Mouse (Mus musculus) ES-Bruce4 (cell line): Measurements from ENCODE around the gene Calm1. TPM values are rescaled to one million over a fixed set of nuclear protein-coding genes. Genes with fewer than 3 reads are reported as not detected.
"Not testable (repeated sequence)": the region's sequence is repeated elsewhere in the genome, so short reads cannot be mapped to it uniquely, and the experiment has no call there.

ENCODE experiments used
- H3K27ac ChIP-seq: 2 replicates; pipeline ENCODE4 v1.5.1; 2012; ENCODE audit warnings: low read length, inconsistent platforms; ENCODE audit not compliant: insufficient read depth
- H3K27me3 ChIP-seq: 2 replicates; pipeline ENCODE4 v1.6.1; 2012; ENCODE audit warnings: mild to moderate bottlenecking, low read length, inconsistent platforms; ENCODE audit not compliant: control insufficient read depth, poor library complexity, insufficient read depth, severe bottlenecking
- H3K36me3 ChIP-seq: 2 replicates; pipeline ENCODE4 v1.6.1; 2012; ENCODE audit warnings: inconsistent platforms, mild to moderate bottlenecking, low read length, moderate library complexity; ENCODE audit not compliant: control insufficient read depth, poor library complexity, insufficient read depth, severe bottlenecking
- H3K4me1 ChIP-seq: one replicate; pipeline ENCODE4 v1.8.1; 2011; ENCODE audit warnings: low read length; ENCODE audit not compliant: control insufficient read depth, insufficient read depth
- H3K4me3 ChIP-seq: 2 replicates; pipeline ENCODE4 v1.5.1; 2011; ENCODE audit warnings: low read depth, mild to moderate bottlenecking, low read length
- H3K9ac ChIP-seq: 2 replicates; pipeline ENCODE4 v1.6.1; 2012; ENCODE audit warnings: low read depth, mild to moderate bottlenecking, inconsistent platforms; ENCODE audit not compliant: poor library complexity, severe bottlenecking
- H3K9me3 ChIP-seq: replicated peaks from 2 replicates; pipeline ENCODE4 v1.6.1; 2012; ENCODE audit warnings: mild to moderate bottlenecking, low read length, inconsistent platforms; ENCODE audit not compliant: control insufficient read depth, poor library complexity, insufficient read depth, severe bottlenecking
- CTCF ChIP-seq: IDR thresholded peaks from one replicate; pipeline ENCODE4 v1.8.1; 2011; ENCODE audit warnings: low read depth, low read length
- EP300 ChIP-seq: IDR thresholded peaks from 2 replicates; pipeline ENCODE4 v1.6.1; 2011; ENCODE audit warnings: low read depth, low read length; ENCODE audit not compliant: insufficient read depth
- POLR2A ChIP-seq: IDR thresholded peaks from one replicate; pipeline ENCODE4 v1.8.1; 2011; ENCODE audit warnings: low read length; ENCODE audit not compliant: insufficient read depth
- polyA plus RNA-seq: library from polyadenylated mRNA; stranded (reverse); fragments of >200 nt; gene quantifications from 2 replicates; pipeline ENCODE4 v1.2.4, GENCODE M21; 2011; ENCODE audit warnings: low read depth; ENCODE audit not compliant: missing spikeins, insufficient read depth, insufficient read length

Gene Calm1
- polyA plus RNA-seq, 1 experiment = 280 TPM

DNA sequence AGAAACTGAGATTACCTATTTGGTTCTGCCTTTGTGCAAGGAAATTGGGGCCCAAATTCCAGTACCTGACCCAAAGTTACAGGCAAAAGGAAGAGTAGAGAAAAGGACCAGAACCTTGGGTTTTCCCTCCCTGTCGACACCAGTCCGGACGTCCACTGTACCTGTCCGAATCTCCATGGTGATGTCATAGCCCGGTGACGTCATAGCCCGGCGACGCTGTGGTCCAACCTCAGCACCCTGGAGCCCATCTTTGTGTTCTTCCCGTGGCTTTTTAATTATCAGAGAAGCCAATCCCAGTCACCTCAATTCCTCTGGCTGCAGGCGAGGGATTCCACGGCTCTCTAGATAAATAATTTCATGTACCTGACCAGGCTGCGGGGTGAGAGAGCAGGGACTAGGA is 18.4 kb upstream of the Calm1 start:
- Histone ChIP-seq H3K4me1 (no peaks in the 10 kb centered on the region), H3K27me3 (no peaks in the 10 kb centered on the region), H3K4me3 (peak overlapping the region; percentile 97), H3K9ac (peak overlapping the region; percentile 84), H3K9me3 (no peaks in the 10 kb centered on the region), H3K36me3 (no peaks in the 10 kb centered on the region), H3K27ac (no peak overlapping the region)
- 0 out of 2 replicates have a peak, but pooled peaks have one; percentile 27 for TF ChIP-seq EP300
- TF ChIP-seq POLR2A = no peak

DNA sequence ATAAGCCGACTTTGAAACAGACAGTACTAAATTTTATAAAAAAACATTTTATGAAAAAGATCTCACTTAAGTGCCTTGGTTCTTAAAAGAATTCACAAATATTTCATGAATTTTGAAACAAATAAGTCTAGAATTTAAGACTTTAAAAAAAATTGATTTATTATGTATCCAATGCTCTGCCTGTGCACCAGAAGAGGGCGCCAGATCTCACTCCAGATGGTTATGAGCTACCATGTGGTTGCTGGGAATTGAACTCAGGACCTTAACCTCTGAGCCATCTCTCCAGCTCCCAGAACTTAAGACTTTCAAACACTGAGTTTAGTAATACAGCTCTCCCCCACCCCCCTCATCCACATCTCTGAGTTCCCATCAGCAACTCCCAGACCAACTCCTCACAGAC is 16.6 kb upstream of the Calm1 start:
- H3K9me3 ChIP-seq = no peaks in the 10 kb centered on the region
- H3K27ac ChIP-seq = no peak overlapping the region
- H3K27me3 ChIP-seq = no peaks in the 10 kb centered on the region
- H3K36me3 ChIP-seq = no peaks in the 10 kb centered on the region
- H3K4me1 ChIP-seq = no peaks in the 10 kb centered on the region
- H3K4me3 ChIP-seq = no peak overlapping the region
- no peak overlapping the region for H3K9ac ChIP-seq
- TF ChIP-seq EP300 (no peak), CTCF (peak; percentile 26)

DNA sequence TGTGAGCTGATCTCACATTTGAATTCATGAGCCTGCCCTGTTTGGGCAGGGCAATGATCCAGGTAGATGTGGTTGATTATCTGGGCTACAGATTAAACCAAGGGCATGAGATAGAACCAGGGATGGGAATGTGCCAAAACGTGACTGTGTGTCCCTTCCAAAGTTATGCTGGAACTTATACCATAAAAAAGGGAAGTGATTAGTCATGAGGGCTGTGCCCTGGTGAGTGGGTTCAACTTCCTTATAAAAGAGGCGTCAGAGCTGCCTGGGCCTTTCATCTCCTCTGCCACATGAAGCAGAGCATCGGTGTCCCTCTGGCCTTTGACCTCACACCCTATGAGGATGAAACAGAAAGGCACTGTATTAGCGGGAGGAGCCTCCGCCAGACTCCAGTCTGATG is 15.3 kb upstream of the Calm1 start:
- H3K36me3 ChIP-seq = no peaks in the 10 kb centered on the region
- H3K9ac ChIP-seq = no peak overlapping the region
- H3K27me3 ChIP-seq = no peaks in the 10 kb centered on the region
- no peaks in the 10 kb centered on the region for H3K4me1 ChIP-seq
- no peak for TF ChIP-seq EP300
- TF ChIP-seq POLR2A = no peak
- no peak for TF ChIP-seq CTCF
- H3K9me3 ChIP-seq = no peaks in the 10 kb centered on the region
- no peak overlapping the region for H3K4me3 ChIP-seq
- H3K27ac ChIP-seq = no peak overlapping the region

DNA sequence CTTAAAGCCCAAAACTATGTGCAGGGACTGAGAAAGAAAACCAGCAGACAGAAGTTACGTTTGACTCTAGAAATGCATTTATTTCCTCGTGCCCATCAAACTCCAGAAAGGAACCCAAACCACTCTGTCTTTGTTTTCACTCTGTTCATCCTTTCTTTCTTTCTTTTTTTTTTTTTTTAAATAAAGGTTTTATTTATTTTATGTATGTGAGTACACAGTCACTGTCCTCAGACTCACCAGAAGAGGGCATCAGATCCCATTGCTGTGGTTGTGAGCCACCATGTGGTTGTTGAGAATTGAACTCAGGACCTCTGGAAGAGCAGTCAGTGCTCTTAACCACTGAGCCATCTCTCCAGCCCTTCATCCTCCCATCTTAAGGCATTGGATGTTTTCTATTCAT is 14.3 kb upstream of the Calm1 start:
- H3K4me3 ChIP-seq, H3K4me1 ChIP-seq, H3K36me3 ChIP-seq, H3K27me3 ChIP-seq, H3K9ac ChIP-seq, H3K9me3 ChIP-seq, H3K27ac ChIP-seq: not testable (repeated sequence)

DNA sequence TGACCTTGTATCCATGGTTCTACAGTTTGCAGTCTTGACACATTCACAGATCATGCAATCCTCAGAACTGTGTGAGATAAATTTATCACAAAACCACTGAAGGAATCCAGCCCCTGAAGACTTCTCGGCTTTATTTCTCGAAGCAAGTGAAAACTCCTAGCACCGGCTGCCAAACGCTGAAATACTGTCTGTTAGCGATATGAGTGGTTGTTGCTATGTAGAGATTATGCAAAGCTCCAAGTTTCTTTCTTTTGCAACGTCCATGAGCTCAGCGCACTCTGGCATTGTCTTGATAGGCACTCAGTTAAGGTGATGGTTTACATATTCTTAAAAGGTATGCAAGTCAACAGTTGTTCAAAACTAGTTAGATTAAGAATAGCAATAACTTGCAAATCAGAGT is 13.3 kb upstream of the Calm1 start:
- no peak overlapping the region for H3K9ac ChIP-seq
- no peaks in the 10 kb centered on the region for H3K27me3 ChIP-seq
- no peak for TF ChIP-seq POLR2A
- TF ChIP-seq CTCF = no peak
- no peak for TF ChIP-seq EP300
- H3K4me1 ChIP-seq = no peaks in the 10 kb centered on the region
- H3K27ac ChIP-seq = no peak overlapping the region
- no peak overlapping the region for H3K4me3 ChIP-seq
- H3K9me3 ChIP-seq = no peaks in the 10 kb centered on the region
- H3K36me3 ChIP-seq = no peaks in the 10 kb centered on the region

DNA sequence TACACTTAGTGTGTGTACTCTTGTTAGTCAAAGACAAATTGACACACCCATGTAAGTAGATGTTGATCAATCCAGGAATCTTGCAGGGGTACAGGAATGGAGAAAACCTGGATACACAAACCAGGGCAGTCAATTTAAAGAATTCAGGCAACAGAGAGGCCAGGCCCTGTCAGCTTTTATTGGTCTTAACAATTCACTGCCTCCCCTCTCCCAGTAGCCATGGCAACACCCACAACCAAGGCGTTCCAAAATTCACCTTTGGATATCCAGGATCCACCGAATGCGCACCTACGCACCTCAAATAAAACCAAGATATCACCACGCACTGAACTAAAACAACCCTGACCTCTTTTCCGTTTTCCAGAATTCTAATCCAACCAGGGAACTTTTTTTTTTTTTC is 12.9 kb upstream of the Calm1 start:
- no peaks in the 10 kb centered on the region for H3K36me3 ChIP-seq
- peak overlapping the region; percentile 91 for H3K27ac ChIP-seq
- H3K9ac ChIP-seq = peak overlapping the region; percentile 93
- no peaks in the 10 kb centered on the region for H3K4me1 ChIP-seq
- peak overlapping the region; percentile 47; the same call in 1 of the 2 replicates for H3K4me3 ChIP-seq
- H3K9me3 ChIP-seq = no peaks in the 10 kb centered on the region
- no peaks in the 10 kb centered on the region for H3K27me3 ChIP-seq
- TF ChIP-seq CTCF (no peak), POLR2A (no peak), EP300 (no peak)
